ENCODE assay signal across 16 mouse cellular contexts in the genomic region with DNA sequence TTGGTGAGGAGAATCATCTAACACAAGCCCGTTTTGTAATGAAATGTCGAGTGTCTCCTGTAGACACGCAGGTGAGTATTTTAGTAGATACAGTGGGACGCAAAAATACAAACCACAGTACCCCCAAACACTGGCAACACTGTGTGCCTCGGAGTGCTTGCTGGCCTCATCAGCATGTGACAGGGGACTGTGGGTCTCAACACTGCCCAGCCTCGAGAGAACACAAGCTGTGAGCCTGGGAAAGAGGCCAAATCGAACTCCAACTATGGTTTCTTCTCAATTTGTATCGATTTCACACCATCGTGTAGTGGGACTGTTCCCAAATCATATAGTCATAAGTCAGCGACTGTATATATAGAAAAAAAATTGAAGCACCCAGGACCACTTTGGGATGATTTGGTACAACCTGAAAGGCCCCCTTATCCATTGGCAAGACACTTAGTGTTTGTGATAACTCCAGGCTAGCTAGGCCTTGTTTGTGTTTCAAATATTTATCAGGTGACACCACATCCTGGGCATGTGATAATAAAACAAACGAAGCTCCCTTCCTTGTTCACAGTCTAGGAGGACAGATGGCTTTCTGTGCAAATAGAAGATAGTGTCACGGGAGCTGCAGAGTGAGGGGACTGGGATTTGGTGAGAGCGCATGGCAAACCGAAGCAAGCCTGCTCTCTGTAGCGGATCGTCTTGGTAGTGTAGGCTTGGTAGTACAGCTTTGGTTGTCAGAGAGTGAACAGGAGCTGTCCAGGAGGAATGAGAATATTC. TPM values are rescaled to one million over a fixed set of nuclear protein-coding genes. Genes with fewer than 3 reads are reported as not detected.
DNase-seq lines count a peak whose midpoint lies in the region; ATAC-seq and TF ChIP-seq lines count a peak whose summit lies in the region.
"Had no signal": no experiment of that assay in that cellular context is flagged by ENCODE, and none has a peak within 500 bp of the region (broad histone marks: within the 10 kb centered on the region; RNA-seq: fewer than 3 reads in every experiment).

No protein-coding gene starts in this region.

- no peaks in the 10 kb centered on the region for H3K9me3 ChIP-seq in heart, embryonic 12.5 days (replicated peaks)
- H3K9me3 ChIP-seq in heart, embryonic 16.5 days (replicated peaks; ENCODE audit: control insufficient read depth, low read length), result no peaks in the 10 kb centered on the region
- H3K9me3 ChIP-seq: limb, embryonic 12.5 days; liver, embryonic 15.5 days had no signal

- peaks cover 3% of the 10 kb centered on the region; the same call in 1 of the 2 replicates for H3K36me3 ChIP-seq in heart, embryonic 12.5 days
- no peaks in the 10 kb centered on the region for H3K36me3 ChIP-seq in heart, embryonic 16.5 days (ENCODE audit: control insufficient read depth, insufficient read depth)
- H3K36me3 ChIP-seq: liver, embryonic 15.5 days had no signal

- H3K4me1 ChIP-seq in cerebellum, adult 2 months (ENCODE audit: control insufficient read depth, insufficient read depth, low read length), result peaks cover 16% of the 10 kb centered on the region
- H3K4me1 ChIP-seq in heart, embryonic 12.5 days (replicated peaks), result peaks cover 52% of the 10 kb centered on the region
- peaks cover 39% of the 10 kb centered on the region for H3K4me1 ChIP-seq in heart, embryonic 16.5 days (ENCODE audit: control insufficient read depth, insufficient read depth, low read length)

- DNase-seq in cerebellum, adult 2 months, result peak; percentile 45 to 54
- DNase-seq in cerebellum, postnatal 4 days (ENCODE audit: low spot score in 2 of 2), result no peak
- no peak for DNase-seq in heart, postnatal 4 days
- DNase-seq in left cerebral cortex, postnatal 4 days, result peak; percentile 33
- DNase-seq in left cerebral cortex, adult 18-20 months (ENCODE audit: low spot score in 2 of 2), result no peak
- DNase-seq in gastrocnemius, postnatal 36 days, result no peak
- DNase-seq: spleen, adult 18-20 months; thymus, postnatal 25 days had no signal

- 34% methylated on average over 16 of the region's 16 CpGs for WGBS in cerebellum, adult 2 months
- WGBS in heart, embryonic 12.5 days, result 47% methylated on average over 16 of the region's 16 CpGs
- WGBS in heart, embryonic 16.5 days, result 47% methylated on average over 16 of the region's 16 CpGs

- H3K4me2 ChIP-seq in heart, embryonic 12.5 days, result no peak overlapping the region
- H3K4me2 ChIP-seq in heart, embryonic 16.5 days (ENCODE audit: low read depth, low read length), result no peak overlapping the region
- H3K4me2 ChIP-seq: limb, embryonic 12.5 days; liver, embryonic 15.5 days had no signal

- H3K27me3 ChIP-seq in cerebellum, adult 2 months (ENCODE audit: control insufficient read depth, insufficient read depth, low read length), result no peaks in the 10 kb centered on the region
- no peaks in the 10 kb centered on the region for H3K27me3 ChIP-seq in heart, embryonic 12.5 days (replicated peaks)
- H3K27me3 ChIP-seq in heart, embryonic 16.5 days (ENCODE audit: control insufficient read depth, insufficient read depth, low read length), result no peaks in the 10 kb centered on the region
- H3K27me3 ChIP-seq: limb, embryonic 12.5 days; liver, embryonic 15.5 days; Patski had no signal

- H3K9ac ChIP-seq in heart, embryonic 12.5 days, result no peak overlapping the region
- no peak overlapping the region for H3K9ac ChIP-seq in heart, embryonic 16.5 days (ENCODE audit: low read length)
- H3K9ac ChIP-seq: limb, embryonic 12.5 days; liver, embryonic 15.5 days had no signal

- no peak overlapping the region for H3K4me3 ChIP-seq in cerebellum, adult 2 months (replicated peaks; ENCODE audit: insufficient read depth, low read depth, low read length)
- H3K4me3 ChIP-seq in heart, embryonic 12.5 days, result no peak overlapping the region
- no peak overlapping the region for H3K4me3 ChIP-seq in heart, embryonic 16.5 days (ENCODE audit: low read length)
- H3K4me3 ChIP-seq: limb, embryonic 12.5 days; liver, embryonic 15.5 days had no signal

- intact Hi-C loops in left cerebral cortex, postnatal 4 days (cut with DNase I), result no loop called here
- intact Hi-C loops in gastrocnemius, postnatal 36 days (cut with DNase I), result no loop called here

- peak overlapping the region; percentile 61 for H3K27ac ChIP-seq in cerebellum, adult 2 months (ENCODE audit: insufficient read depth, low read length)
- H3K27ac ChIP-seq in heart, embryonic 12.5 days (ENCODE audit: poor library complexity, severe bottlenecking), result peak overlapping the region; percentile 54
- H3K27ac ChIP-seq in heart, embryonic 16.5 days (ENCODE audit: low read length), result peak overlapping the region; percentile 60
- H3K27ac ChIP-seq: kidney, postnatal 0 days; limb, embryonic 12.5 days; liver, embryonic 15.5 days; stomach, postnatal 0 days had no signal

- no peak for TF ChIP-seq CTCF in cerebellum, adult 2 months (IDR thresholded peaks at IDR 0.05; ENCODE audit: borderline replicate concordance, insufficient read depth, low read depth, low read length)

- TF ChIP-seq POLR2A in cerebellum, adult 2 months (IDR thresholded peaks at IDR 0.05; ENCODE audit: borderline replicate concordance, insufficient read depth, low read length), result no peak

- peak; percentile 71 for ATAC-seq in heart, embryonic 12.5 days (ENCODE audit: insufficient number of reproducible peaks, low FRiP score)
- ATAC-seq in heart, embryonic 16.5 days (replicated peaks; ENCODE audit: extremely low read depth, insufficient read depth, low FRiP score), result peak; percentile 71
- ATAC-seq: intestine, embryonic 16.5 days; Patski had no signal

RNA-seq across cellular contexts. Expression of a gene that starts 53.1 kb away (rescaled TPM):
- 40.7 and 41.2 TPM in 2 replicates for polyA plus RNA-seq in cerebellum, adult 2 months (2012; rRNA removed)
- 37.4 and 40.9 TPM in 2 replicates for polyA plus RNA-seq in heart, embryonic 12.5 days (2016; fragmentation: Nextera tagmentation; extraction: Ambion mirVana)
- total RNA-seq in heart, postnatal 4 days (2021), result 10 to 100 TPM; 42.5 to 42.8 TPM
- total RNA-seq in left cerebral cortex, postnatal 4 days (2021), result 10 to 100 TPM in 1 of 2 experiments, 1 to 10 TPM in 1; 9.4 to 10.8 TPM
- total RNA-seq in left cerebral cortex, adult 18-20 months (2021), result 10 to 100 TPM; 25.2 to 26.7 TPM
- 27.3 and 29.1 TPM in 2 replicates for polyA plus RNA-seq in heart, embryonic 16.5 days (2015; fragmentation: Nextera tagmentation; extraction: Ambion mirVana)
- 1 to 10 TPM; 6.8 to 8.3 TPM for total RNA-seq in gastrocnemius, postnatal 36 days (2021)

Comparison
In these comparisons a context has a peak if more than half of its experiments do, and no peak if none do; other contexts are left out.
1. DNase-seq: peak in cerebellum, adult 2 months (2 of 2) and left cerebral cortex, postnatal 4 days (single experiment); none in cerebellum, postnatal 4 days (0 of 2), heart, postnatal 4 days (single experiment), left cerebral cortex, adult 18-20 months (0 of 2) and gastrocnemius, postnatal 36 days (0 of 2).
2. Peak in every context shown above with its lines, with median percentiles within 50 percentile points of each other: H3K27ac ChIP-seq.